Mouse (Mus musculus) neural tube, embryonic 12.5 days (tissue): ENCODE measurements around the gene Brd3. TPM values are rescaled to one million over a fixed set of nuclear protein-coding genes. Genes with fewer than 3 reads are reported as not detected.

Experiments
- ATAC-seq: fragments of 200-750 bp; cut with Nextera tagmentation; 2 replicates; pipeline ENCODE4 v1.8.0; 2017; ENCODE audit warnings: low read depth, mild to moderate bottlenecking, moderate TSS enrichment, moderate library complexity; ENCODE audit not compliant: low FRiP score
- H3K27ac ChIP-seq: fragments of 300-500 bp; sonication (generic); 2 replicates; pipeline ENCODE4 v1.5.1; 2016
- H3K27me3 ChIP-seq: fragments of 300-500 bp; sonication (generic); replicated peaks from 2 replicates; pipeline ENCODE4 v1.6.1; 2016; ENCODE audit warnings: mild to moderate bottlenecking
- H3K36me3 ChIP-seq: fragments of 300-500 bp; sonication (generic); 2 replicates; pipeline ENCODE4 v1.6.1; 2016; ENCODE audit warnings: mild to moderate bottlenecking
- H3K4me1 ChIP-seq: fragments of 300-500 bp; sonication (generic); 2 replicates; pipeline ENCODE4 v1.6.1; 2016
- H3K4me2 ChIP-seq: fragments of 300-500 bp; sonication (generic); replicated peaks from 2 replicates; pipeline ENCODE4 v1.6.1; 2016; ENCODE audit warnings: mild to moderate bottlenecking
- H3K4me3 ChIP-seq: fragments of 300-500 bp; sonication (generic); 2 replicates; pipeline ENCODE4 v1.5.1; 2016
- H3K9ac ChIP-seq: fragments of 300-500 bp; sonication (generic); 2 replicates; pipeline ENCODE4 v1.6.1; 2016; ENCODE audit warnings: mild to moderate bottlenecking
- H3K9me3 ChIP-seq: fragments of 300-500 bp; sonication (generic); 2 replicates; pipeline ENCODE4 v1.6.1; 2016; ENCODE audit warnings: mild to moderate bottlenecking
- WGBS: fragments of 180-500 bp; shearing (Covaris S2); methylation state at CpG from one replicate; pipeline ENCODE4 v1.1.7; 2016; 5-methylcytosine and 5-hydroxymethylcytosine counted together
- polyA plus RNA-seq: library from polyadenylated mRNA; unstranded; fragments of >200 nt; fragmentation: Nextera tagmentation; extraction: Ambion mirVana; gene quantifications from 2 replicates; pipeline ENCODE4 v1.2.1, GENCODE M21; 2016

Brd3 gene
- polyA plus RNA-seq, 1 experiment from 2014 or later = 139 TPM

DNA sequence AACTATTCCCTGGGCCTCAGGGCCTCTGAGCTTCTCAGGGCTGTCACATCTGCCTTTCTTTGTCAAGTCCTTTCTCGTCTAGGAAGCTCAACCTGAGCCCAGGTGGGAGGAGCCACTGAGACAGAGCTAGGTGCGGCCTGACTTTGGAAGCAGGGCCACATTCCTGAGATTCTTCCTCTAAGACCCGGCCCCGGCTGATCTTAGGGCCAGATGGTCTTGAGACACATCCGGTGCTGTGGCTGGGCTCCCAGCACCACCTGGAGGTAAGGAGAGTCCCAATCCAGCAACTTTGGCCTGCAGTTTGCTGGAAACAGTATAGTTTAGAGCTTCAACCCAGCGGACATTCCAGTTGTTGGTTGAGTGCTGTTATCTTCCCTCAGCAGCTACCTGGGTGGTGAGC lies 1.9 kb downstream of the Brd3 start:
- Histone ChIP-seq H3K27ac (no peak overlapping the region), H3K4me3 (no peak overlapping the region), H3K4me2 (no peak overlapping the region), H3K9ac (no peak overlapping the region), H3K27me3 (no peaks in the 10 kb centered on the region), H3K36me3 (no peaks in the 10 kb centered on the region), H3K4me1 (no peaks in the 10 kb centered on the region), H3K9me3 (no peaks in the 10 kb centered on the region)
- WGBS = 13% methylated on average over 6 of the region's 6 CpGs
- no peak for ATAC-seq

DNA sequence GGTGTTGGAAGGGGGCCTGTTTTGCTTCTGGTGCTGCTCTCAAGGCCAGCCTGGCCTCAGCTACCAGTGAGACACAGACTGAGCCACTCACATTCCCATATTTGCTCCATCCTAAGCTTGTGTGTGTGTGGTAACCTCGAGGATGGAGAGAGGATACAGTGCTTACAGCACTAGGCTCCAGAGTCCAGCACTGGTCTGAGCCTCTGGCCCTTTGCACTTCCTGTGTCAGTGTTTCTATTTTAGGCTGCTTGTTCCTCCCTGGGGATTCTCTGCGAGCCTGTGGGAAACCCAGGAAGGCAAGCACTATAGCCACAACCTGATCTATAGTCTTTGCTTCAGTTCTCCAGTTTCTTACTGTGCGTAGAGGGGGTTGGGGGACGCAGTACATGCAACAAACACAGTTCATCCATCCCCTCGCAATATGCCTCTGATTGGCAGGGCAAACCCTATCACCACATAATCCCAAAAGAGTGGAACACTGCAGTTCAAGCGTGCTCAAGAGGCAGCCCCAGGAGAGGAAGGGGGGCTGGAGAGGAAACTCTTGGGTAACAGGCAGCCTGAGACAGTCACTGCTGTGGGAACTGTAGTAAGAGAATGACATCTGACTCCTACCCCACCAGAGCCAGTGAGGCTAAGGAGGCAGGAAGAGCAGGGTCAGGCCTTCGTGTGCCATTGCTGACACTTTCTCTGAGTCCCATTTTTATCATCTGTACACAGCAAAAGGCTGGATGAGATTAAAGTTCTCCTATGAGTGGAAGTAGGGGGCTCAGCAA lies 3.2 kb downstream of the Brd3 start:
- Histone ChIP-seq H3K4me1 (no peaks in the 10 kb centered on the region), H3K9ac (no peak overlapping the region), H3K27me3 (no peaks in the 10 kb centered on the region), H3K27ac (no peak overlapping the region), H3K36me3 (no peaks in the 10 kb centered on the region), H3K9me3 (no peaks in the 10 kb centered on the region), H3K4me2 (no peak overlapping the region), H3K4me3 (no peak overlapping the region)
- no peak for ATAC-seq
- 71% methylated on average over 7 of the region's 7 CpGs for WGBS

DNA sequence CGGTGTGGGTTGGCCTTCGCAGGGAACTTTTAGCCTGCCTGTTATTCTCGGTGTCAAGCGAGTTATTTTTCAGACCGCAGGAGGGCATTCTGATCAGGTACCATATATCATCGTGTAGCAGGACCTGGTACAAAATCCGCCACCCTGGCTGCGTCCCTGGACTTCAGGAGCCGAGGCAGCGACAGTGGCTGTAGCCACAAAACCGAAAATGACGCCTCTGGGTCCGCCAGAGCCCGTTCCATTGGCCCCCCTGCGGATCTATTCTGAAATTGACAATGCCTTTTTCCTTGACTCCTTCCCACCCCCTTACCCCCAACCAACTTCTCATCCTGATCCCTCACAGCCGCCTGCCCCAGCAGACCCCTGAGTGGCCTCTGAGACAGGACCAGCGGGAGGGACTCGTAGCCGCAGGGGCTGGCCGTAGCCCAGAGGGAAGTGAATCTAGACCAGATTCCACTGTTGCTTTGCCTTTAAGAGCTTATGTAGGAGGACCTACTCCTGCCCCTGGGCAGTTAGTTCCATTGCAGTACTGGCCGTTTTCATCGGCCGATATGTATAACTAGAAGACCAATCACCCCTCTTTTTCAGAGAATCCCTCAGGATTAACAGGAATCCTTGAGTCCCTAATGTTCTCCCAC lies 11.0 kb downstream of the Brd3 start:
- H3K4me2 ChIP-seq = peak overlapping the region; percentile 54
- H3K4me3 ChIP-seq = peak overlapping the region; percentile 13; the same call in 1 of the 2 replicates
- H3K9me3 ChIP-seq = no peaks in the 10 kb centered on the region
- no peak overlapping the region for H3K27ac ChIP-seq
- H3K4me1 ChIP-seq = no peaks in the 10 kb centered on the region
- H3K27me3 ChIP-seq = no peaks in the 10 kb centered on the region
- no peak overlapping the region for H3K9ac ChIP-seq
- 43% methylated on average over 23 of the region's 23 CpGs for WGBS
- H3K36me3 ChIP-seq = no peaks in the 10 kb centered on the region
- ATAC-seq = no peak

DNA sequence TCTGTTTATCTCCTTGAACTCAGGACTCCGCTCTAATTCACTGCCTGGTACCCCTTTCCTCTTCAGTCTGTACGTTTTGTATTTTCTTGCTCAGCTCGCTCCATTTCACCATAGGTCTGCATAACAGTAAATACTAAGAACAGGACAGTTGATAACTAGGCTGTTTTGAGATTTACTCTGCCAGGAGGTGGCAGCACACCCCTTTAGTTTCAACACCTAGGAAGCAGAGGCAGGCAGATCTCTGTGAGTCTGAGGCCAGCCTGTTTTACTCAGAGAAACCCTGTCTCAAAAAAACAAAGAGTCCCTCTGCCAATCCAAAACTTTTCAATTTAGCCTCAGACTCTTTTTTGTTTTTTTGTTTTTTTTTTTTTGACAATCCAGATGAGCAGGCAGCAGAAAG lies 13.5 kb downstream of the Brd3 start:
- WGBS = 95% methylated on average over 3 of the region's 3 CpGs
- no peak overlapping the region for H3K4me2 ChIP-seq
- no peaks in the 10 kb centered on the region for H3K36me3 ChIP-seq
- no peaks in the 10 kb centered on the region for H3K9me3 ChIP-seq
- no peak overlapping the region for H3K4me3 ChIP-seq
- ATAC-seq = no peak
- H3K27ac ChIP-seq = no peak overlapping the region
- no peaks in the 10 kb centered on the region for H3K4me1 ChIP-seq
- H3K9ac ChIP-seq = no peak overlapping the region
- H3K27me3 ChIP-seq = no peaks in the 10 kb centered on the region

DNA sequence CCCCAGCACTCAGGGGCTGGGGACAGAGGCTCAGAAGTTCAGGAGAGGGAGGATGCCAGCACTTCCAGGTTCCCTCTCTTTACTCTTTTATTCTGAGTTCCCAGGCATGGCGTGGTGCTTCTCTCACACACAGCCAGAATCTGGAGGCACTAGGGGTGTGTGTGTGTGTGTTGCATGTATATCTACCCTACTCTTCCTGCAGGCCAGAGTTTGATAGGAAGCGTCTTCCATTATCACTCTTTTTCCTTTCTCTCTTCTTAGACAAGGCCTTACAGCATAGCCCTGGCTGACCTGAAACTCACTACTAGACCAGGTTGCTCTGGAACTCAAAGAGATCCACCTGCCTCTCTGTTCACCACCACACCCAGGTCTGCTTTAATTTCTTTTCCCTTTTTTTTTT lies 16.5 kb downstream of the Brd3 start:
- no peak overlapping the region for H3K27ac ChIP-seq
- WGBS = 78% methylated on average over 2 of the region's 2 CpGs
- H3K9me3 ChIP-seq = no peaks in the 10 kb centered on the region
- no peak overlapping the region for H3K4me2 ChIP-seq
- H3K9ac ChIP-seq = no peak overlapping the region
- no peaks in the 10 kb centered on the region for H3K36me3 ChIP-seq
- no peaks in the 10 kb centered on the region for H3K4me1 ChIP-seq
- H3K27me3 ChIP-seq = no peaks in the 10 kb centered on the region
- no peak overlapping the region for H3K4me3 ChIP-seq
- no peak for ATAC-seq

DNA sequence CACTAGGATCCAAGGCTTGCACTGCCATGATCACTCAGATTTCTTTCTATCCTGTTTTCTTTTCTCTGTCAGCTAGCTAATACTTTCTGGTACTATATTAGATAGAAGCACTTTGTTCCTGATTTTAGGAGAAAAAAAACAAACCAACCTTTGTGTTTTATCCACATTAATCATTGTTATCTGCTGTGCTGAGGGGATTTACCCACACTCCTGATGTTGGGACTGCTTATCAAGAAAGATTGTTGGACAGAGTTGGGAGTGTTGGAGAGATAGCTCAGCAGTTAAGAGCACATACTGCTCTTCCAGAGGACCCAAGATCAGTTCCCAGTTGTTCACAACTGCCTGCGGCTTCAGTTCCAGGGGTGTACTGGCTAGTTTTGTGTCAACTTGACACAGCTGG lies 19.1 kb downstream of the Brd3 start:
- Histone ChIP-seq H3K36me3 (no peaks in the 10 kb centered on the region), H3K4me2 (no peak overlapping the region), H3K27ac (no peak overlapping the region), H3K9me3 (no peaks in the 10 kb centered on the region), H3K27me3 (no peaks in the 10 kb centered on the region), H3K4me1 (no peaks in the 10 kb centered on the region), H3K9ac (no peak overlapping the region), H3K4me3 (no peak overlapping the region)
- no peak for ATAC-seq
- 100% methylated on average over 1 of the region's 1 CpGs for WGBS

DNA sequence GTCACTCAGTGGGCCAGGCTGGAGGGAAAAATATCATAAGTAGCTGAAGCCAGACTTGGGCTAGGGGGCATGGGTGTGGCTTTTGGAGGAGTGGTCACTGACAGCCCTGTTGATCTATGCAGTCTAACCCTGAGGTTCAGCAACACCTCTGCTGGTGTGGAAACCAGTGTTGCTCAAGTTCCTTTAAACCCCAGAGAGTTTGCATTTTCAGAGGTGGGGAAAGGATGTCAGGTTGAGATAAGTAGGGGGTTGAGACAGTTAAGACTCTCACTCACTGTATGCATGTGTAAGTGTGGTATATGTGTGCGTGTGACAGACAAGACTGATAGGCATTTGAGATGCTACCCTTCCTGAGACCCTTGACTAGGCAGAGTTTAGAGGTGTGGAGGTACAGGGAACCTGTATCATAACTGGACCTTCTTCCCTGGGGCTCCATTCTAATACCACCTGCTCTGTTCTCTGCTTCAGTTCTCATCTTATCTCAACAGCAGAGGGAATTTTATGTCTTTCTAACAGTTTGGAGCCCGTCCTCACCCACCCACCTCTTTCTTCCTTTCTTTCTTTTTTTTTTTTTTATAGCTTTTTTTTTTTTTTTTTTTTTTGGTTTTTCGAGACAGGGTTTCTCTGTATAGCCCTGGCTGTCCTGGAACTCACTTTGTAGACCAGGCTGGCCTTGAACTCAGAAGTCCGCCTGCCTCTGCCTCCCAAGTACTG lies 20.0 kb downstream of the Brd3 start:
- 83% methylated on average over 3 of the region's 4 CpGs for WGBS
- Histone ChIP-seq H3K27ac (no peak overlapping the region), H3K9me3 (no peaks in the 10 kb centered on the region), H3K27me3 (no peaks in the 10 kb centered on the region), H3K9ac (no peak overlapping the region), H3K4me1 (no peaks in the 10 kb centered on the region), H3K4me3 (no peak overlapping the region), H3K36me3 (no peaks in the 10 kb centered on the region), H3K4me2 (no peak overlapping the region)
- no peak for ATAC-seq

DNA sequence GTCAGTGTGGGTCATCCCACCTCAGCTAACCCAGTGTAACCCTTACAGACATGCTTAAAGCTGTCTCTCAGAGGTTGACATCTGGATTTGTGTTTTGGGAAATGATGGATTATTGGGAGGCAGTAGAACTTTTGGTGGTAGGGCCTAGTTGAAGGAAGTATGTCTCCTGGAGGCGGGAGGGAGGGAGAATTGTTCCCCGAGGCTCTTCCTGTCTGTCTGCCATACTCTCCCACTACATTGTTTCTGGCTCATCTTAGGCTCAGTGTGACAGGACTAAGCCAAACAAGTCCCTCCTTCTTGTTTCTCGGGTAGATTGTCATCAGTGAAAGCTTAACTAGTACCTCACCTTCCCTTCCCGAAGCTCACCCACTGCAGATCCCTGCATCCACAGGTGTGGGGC lies 20.7 kb downstream of the Brd3 start:
- Histone ChIP-seq H3K4me3 (no peak overlapping the region), H3K4me2 (no peak overlapping the region), H3K4me1 (no peaks in the 10 kb centered on the region), H3K9me3 (no peaks in the 10 kb centered on the region), H3K9ac (no peak overlapping the region), H3K27me3 (no peaks in the 10 kb centered on the region), H3K27ac (no peak overlapping the region), H3K36me3 (no peaks in the 10 kb centered on the region)
- WGBS = 78% methylated on average over 4 of the region's 4 CpGs
- ATAC-seq = no peak

DNA sequence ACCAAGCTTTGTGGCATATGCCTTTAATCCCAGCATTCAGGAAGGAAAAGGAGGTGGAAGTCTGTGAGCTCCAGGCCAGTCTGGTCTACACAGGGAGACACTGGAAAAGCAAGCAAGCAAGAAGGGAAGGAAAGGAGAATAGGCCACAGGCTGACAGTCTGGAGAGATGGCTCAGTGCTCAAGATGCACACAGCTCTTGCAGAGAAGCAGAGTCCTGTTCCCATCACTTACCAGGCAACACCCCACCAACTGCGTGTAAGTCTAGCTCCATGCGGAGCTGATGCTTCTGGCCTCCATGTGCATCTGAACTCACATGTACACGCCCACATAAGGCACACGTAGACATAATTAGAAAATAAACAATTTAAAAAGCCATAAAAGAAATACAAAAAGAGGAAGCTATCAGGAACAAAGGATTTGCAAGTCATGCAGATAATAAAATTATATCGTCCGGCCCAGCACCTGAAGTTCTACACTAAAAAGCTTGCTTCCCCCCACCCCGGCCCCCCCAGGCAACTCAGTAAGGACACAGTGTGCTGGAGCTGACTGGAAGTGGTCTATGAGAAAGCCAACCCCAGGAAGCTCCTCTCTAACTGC lies 25.1 kb downstream of the Brd3 start:
- Histone ChIP-seq H3K4me1 (no peaks in the 10 kb centered on the region), H3K9me3 (no peaks in the 10 kb centered on the region), H3K27me3 (no peaks in the 10 kb centered on the region), H3K36me3 (no peaks in the 10 kb centered on the region), H3K9ac (no peak overlapping the region), H3K4me3 (no peak overlapping the region), H3K27ac (no peak overlapping the region), H3K4me2 (no peak overlapping the region)
- WGBS = 79% methylated on average over 7 of the region's 7 CpGs
- no peak for ATAC-seq

DNA sequence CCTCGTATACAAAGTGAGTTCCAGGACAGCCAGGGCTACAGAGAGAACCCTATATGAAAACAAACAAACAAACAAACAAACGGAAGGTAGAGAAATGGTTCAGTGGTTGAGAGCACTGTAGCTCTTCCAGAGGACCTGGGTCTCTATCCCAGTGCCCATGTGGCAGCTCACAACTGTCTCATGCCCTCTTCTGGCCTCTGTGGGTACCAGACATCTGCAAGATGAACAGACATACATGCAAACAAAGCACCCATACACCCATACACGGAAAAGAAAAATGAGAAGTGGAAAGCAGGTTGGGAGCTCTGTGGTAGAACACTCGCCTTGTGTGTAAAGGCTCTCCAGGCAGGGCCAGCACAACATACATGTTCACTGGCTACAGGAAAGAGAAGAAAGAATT lies 27.1 kb downstream of the Brd3 start:
- no peak for ATAC-seq
- H3K27me3 ChIP-seq = no peaks in the 10 kb centered on the region
- H3K9ac ChIP-seq = no peak overlapping the region
- H3K4me2 ChIP-seq = no peak overlapping the region
- no peaks in the 10 kb centered on the region for H3K9me3 ChIP-seq
- H3K36me3 ChIP-seq = no peaks in the 10 kb centered on the region
- H3K27ac ChIP-seq = no peak overlapping the region
- peaks cover 5% of the 10 kb centered on the region; the same call in 1 of the 2 replicates for H3K4me1 ChIP-seq
- H3K4me3 ChIP-seq = no peak overlapping the region
- WGBS = 75% methylated on average over 4 of the region's 4 CpGs

DNA sequence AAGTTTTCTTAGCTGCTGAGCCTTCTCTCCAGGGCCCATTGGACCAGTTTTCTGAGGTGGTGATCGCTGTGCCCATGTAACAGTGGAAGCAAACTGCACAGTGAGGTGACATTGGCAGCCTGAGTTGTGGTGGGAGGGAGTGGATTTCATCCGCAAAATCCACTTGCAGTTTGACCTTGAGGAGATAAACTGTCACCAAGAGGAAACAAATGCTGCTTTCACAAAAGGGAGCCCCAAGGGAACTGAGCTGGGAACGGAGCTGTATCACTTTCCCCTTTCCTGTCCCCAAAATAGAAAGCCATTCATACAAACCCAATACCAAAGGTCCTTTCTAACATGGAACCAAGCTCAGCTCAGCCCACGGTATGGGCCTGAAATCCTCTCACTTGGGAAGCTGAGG lies 27.6 kb downstream of the Brd3 start:
- no peak overlapping the region for H3K27ac ChIP-seq
- WGBS = 73% methylated on average over 4 of the region's 4 CpGs

More for the DNA sequence above, 27.6 kb downstream of the Brd3 start:
- Histone ChIP-seq H3K27me3 (no peaks in the 10 kb centered on the region), H3K4me1 (peaks cover 5% of the 10 kb centered on the region; the same call in 1 of the 2 replicates), H3K9me3 (no peaks in the 10 kb centered on the region), H3K9ac (no peak overlapping the region), H3K36me3 (no peaks in the 10 kb centered on the region), H3K4me2 (no peak overlapping the region), H3K4me3 (no peak overlapping the region)
- ATAC-seq = no peak
